Mouse (Mus musculus) C2C12 (cell line): ENCODE data around the gene Astl.

ENCODE experiments used
- CTCF ChIP-seq: IDR thresholded peaks from one replicate; pipeline ENCODE4 v1.5.1; 2011; ENCODE audit not compliant: control insufficient read depth, insufficient read depth, insufficient read length
- MYOD1 ChIP-seq: IDR thresholded peaks from one replicate; pipeline ENCODE4 v1.6.1; 2011; ENCODE audit warnings: low read depth; ENCODE audit not compliant: control insufficient read depth, insufficient read length

DNA sequence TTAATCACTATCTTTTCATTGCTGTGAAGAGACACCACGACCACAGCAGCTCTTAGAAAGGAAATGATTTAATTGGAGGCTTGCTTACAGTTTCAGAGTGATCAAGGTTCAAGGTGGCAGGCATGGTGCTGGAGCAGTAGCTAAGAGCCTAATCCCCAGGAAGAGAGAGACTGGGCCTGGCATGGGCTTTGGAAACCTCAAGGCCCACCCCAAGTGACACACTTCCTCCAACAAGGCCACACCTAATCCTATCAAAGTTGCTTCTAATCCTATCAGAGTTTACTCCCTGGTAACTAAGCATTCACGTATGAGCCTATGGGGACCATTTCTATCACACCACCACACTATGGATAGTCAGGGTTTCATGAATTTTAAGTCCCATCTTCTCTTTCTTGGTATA, 28.2 kb upstream of the Astl start:
- TF ChIP-seq CTCF (no peak), MYOD1 (no peak)
